Mouse (Mus musculus) MEL (cell line): ENCODE results near the gene Jmjd8. TPM values are rescaled to one million over a fixed set of nuclear protein-coding genes. Genes with fewer than 3 reads are reported as not detected.

Source experiments
- DNase-seq: peaks from one replicate; pipeline ENCODE4 v3.0.0; 2011; ENCODE audit warnings: low read depth, low spot score
- H3K27ac ChIP-seq: 2 replicates; pipeline ENCODE4 v1.5.1; 2012; ENCODE audit warnings: low read depth, mild to moderate bottlenecking, control low read depth, low read length, moderate library complexity; ENCODE audit not compliant: control insufficient read depth
- H3K27me3 ChIP-seq, 2 experiments: fragments of 150-350 bp in 1 of 2; sonication (generic) in 1 of 2; 2 replicates each; pipeline ENCODE4 v1.6.1; 2012; ENCODE audit warnings: low read length in 2 of 2, mild to moderate bottlenecking in 2 of 2, improper control_type of control experiment in 1 of 2, moderate library complexity in 1 of 2; ENCODE audit not compliant: insufficient read depth in 2 of 2, control insufficient read depth in 1 of 2
- H3K36me3 ChIP-seq, 2 experiments: 2 replicates each; pipeline ENCODE4 v1.6.1; 2012 to 2014; ENCODE audit warnings: low read length in 2 of 2, improper control_type of control experiment in 1 of 2, inconsistent platforms in 1 of 2, mild to moderate bottlenecking in 1 of 2; ENCODE audit not compliant: insufficient read depth in 2 of 2, control insufficient read depth in 1 of 2
- H3K4me1 ChIP-seq, 2 experiments: fragments of 150-350 bp in 1 of 2; sonication (generic) in 1 of 2; 2 replicates each; pipeline ENCODE4 v1.6.1; 2012; ENCODE audit warnings: low read length in 2 of 2, improper control_type of control experiment in 1 of 2, mild to moderate bottlenecking in 1 of 2; ENCODE audit not compliant: insufficient read depth in 2 of 2, control insufficient read depth in 1 of 2
- H3K4me3 ChIP-seq, 2 experiments: fragments of 150-350 bp in 1 of 2; sonication (generic) in 1 of 2; 2 replicates each; pipeline ENCODE4 v1.5.1; 2012; ENCODE audit warnings: low read depth in 2 of 2, low read length in 2 of 2, mild to moderate bottlenecking in 2 of 2, moderate library complexity in 2 of 2, control low read depth in 1 of 2, improper control_type of control experiment in 1 of 2; ENCODE audit not compliant: control insufficient read depth in 1 of 2, insufficient read depth in 1 of 2
- H3K79me2 ChIP-seq: 2 replicates; pipeline ENCODE4 v1.6.1; 2012; ENCODE audit warnings: mild to moderate bottlenecking, low read length, moderate library complexity; ENCODE audit not compliant: control insufficient read depth, poor library complexity, insufficient read depth
- H3K9ac ChIP-seq: 2 replicates; pipeline ENCODE4 v1.6.1; 2012; ENCODE audit warnings: low read depth, mild to moderate bottlenecking, control low read depth, low read length, moderate library complexity; ENCODE audit not compliant: control insufficient read depth, poor library complexity, severe bottlenecking
- H3K9me3 ChIP-seq: fragments of 150-350 bp; sonication (generic); replicated peaks from 2 replicates; pipeline ENCODE4 v1.6.1; 2012; ENCODE audit warnings: mild to moderate bottlenecking, low read length, improper control_type of control experiment, moderate library complexity; ENCODE audit not compliant: insufficient read depth
- CHD1 ChIP-seq: IDR thresholded peaks from 2 replicates; pipeline ENCODE4 v1.6.1; 2012; ENCODE audit warnings: low read depth, mild to moderate bottlenecking, inconsistent platforms, low read length, improper control_type of control experiment
- EP300 ChIP-seq, 2 experiments: IDR thresholded peaks; 2 replicates each; pipeline ENCODE4 v1.6.1; 2011; ENCODE audit warnings: improper control_type of control experiment in 2 of 2, low read length in 2 of 2, low read depth in 1 of 2, mild to moderate bottlenecking in 1 of 2
- ETS1 ChIP-seq: IDR thresholded peaks from 2 replicates; pipeline ENCODE4 v1.6.1; 2012; ENCODE audit warnings: low read depth, mild to moderate bottlenecking, inconsistent platforms, low read length, improper control_type of control experiment, moderate library complexity
- GABPA ChIP-seq: IDR thresholded peaks from 2 replicates; pipeline ENCODE4 v1.6.1; 2012; ENCODE audit warnings: low read depth, mild to moderate bottlenecking, inconsistent platforms, low read length, improper control_type of control experiment, moderate library complexity
- GATA1 ChIP-seq: IDR thresholded peaks from 2 replicates; pipeline ENCODE4 v1.6.1; 2011; ENCODE audit warnings: low read depth, low read length, improper control_type of control experiment
- HCFC1 ChIP-seq: IDR thresholded peaks from 2 replicates; pipeline ENCODE4 v1.6.1; 2012; ENCODE audit warnings: low read depth, mild to moderate bottlenecking, inconsistent platforms, low read length, improper control_type of control experiment, moderate library complexity
- MAZ ChIP-seq: IDR thresholded peaks from 2 replicates; pipeline ENCODE4 v1.6.1; 2012; ENCODE audit warnings: low read depth, mild to moderate bottlenecking, inconsistent platforms, low read length, improper control_type of control experiment
- MXI1 ChIP-seq: IDR thresholded peaks from 2 replicates; pipeline ENCODE4 v1.6.1; 2011; ENCODE audit warnings: mild to moderate bottlenecking, low read depth, low read length, improper control_type of control experiment
- NELFE ChIP-seq: IDR thresholded peaks from 2 replicates; pipeline ENCODE4 v1.6.1; 2011; ENCODE audit warnings: low read depth, low read length, improper control_type of control experiment
- NRF1 ChIP-seq: IDR thresholded peaks from 2 replicates; pipeline ENCODE4 v1.6.1; 2014; ENCODE audit warnings: low read depth, mild to moderate bottlenecking, inconsistent platforms, low read length, improper control_type of control experiment, moderate library complexity; ENCODE audit not compliant: poor library complexity, insufficient read depth, severe bottlenecking
- POLR2A ChIP-seq, 2 experiments: IDR thresholded peaks; 2 replicates each; pipeline ENCODE4 v1.6.1; 2011 to 2012; ENCODE audit warnings: low read length in 2 of 2, mild to moderate bottlenecking in 2 of 2, control low read depth in 1 of 2, improper control_type of control experiment in 1 of 2, low read depth in 1 of 2, moderate library complexity in 1 of 2; ENCODE audit not compliant: control insufficient read depth in 1 of 2, insufficient read depth in 1 of 2, poor library complexity in 1 of 2
- POLR2AphosphoS2 ChIP-seq: IDR thresholded peaks from 2 replicates; pipeline ENCODE4 v1.6.1; 2011; ENCODE audit warnings: low read length, improper control_type of control experiment
- POLR2AphosphoS5 ChIP-seq: IDR thresholded peaks from 2 replicates; pipeline ENCODE4 v1.6.1; 2012; ENCODE audit warnings: low read depth, borderline replicate concordance, mild to moderate bottlenecking, inconsistent platforms, low read length, moderate library complexity, mixed read lengths
- RCOR1 ChIP-seq: IDR thresholded peaks from 2 replicates; pipeline ENCODE4 v1.6.1; 2012; ENCODE audit warnings: low read depth, mild to moderate bottlenecking, inconsistent platforms, low read length, improper control_type of control experiment
- SMC3 ChIP-seq: IDR thresholded peaks from 2 replicates; pipeline ENCODE4 v1.6.1; 2011; ENCODE audit warnings: low read depth, low read length, improper control_type of control experiment
- TAL1 ChIP-seq: IDR thresholded peaks from 2 replicates; pipeline ENCODE4 v1.6.1; 2012; ENCODE audit warnings: mild to moderate bottlenecking, inconsistent platforms, low read length, moderate library complexity, mixed read lengths
- TBP ChIP-seq: IDR thresholded peaks from 2 replicates; pipeline ENCODE4 v1.8.0; 2011; ENCODE audit warnings: low read depth, low read length, improper control_type of control experiment
- TCF12 ChIP-seq: IDR thresholded peaks from 2 replicates; pipeline ENCODE4 v1.6.1; 2014; ENCODE audit warnings: low read depth, mild to moderate bottlenecking, inconsistent platforms, low read length, improper control_type of control experiment, moderate library complexity
- USF1 ChIP-seq: IDR thresholded peaks from 2 replicates; pipeline ENCODE4 v1.6.1; 2014; ENCODE audit warnings: low read depth, mild to moderate bottlenecking, inconsistent platforms, low read length, improper control_type of control experiment, moderate library complexity
- ZC3H11A ChIP-seq: IDR thresholded peaks from 2 replicates; pipeline ENCODE4 v1.6.1; 2012; ENCODE audit warnings: low read depth, mild to moderate bottlenecking, inconsistent platforms, low read length, improper control_type of control experiment
- ZNF384 ChIP-seq: IDR thresholded peaks from 2 replicates; pipeline ENCODE4 v1.6.1; 2012; ENCODE audit warnings: low read depth, mild to moderate bottlenecking, inconsistent platforms, low read length, improper control_type of control experiment
- polyA plus RNA-seq, 2 experiments: library from polyadenylated mRNA; stranded (reverse) in 1 of 2; unstranded in 1 of 2; fragments of >175 nt in 1 of 2; fragments of >200 nt in 1 of 2; gene quantifications; 2 replicates each; pipeline versions ENCODE4 v1.2.1 to v1.2.4; 2012; ENCODE audit warnings: low replicate concordance in 2 of 2, low read depth in 1 of 2; ENCODE audit not compliant: insufficient read length in 2 of 2, insufficient read depth in 1 of 2, missing spikeins in 1 of 2
- total RNA-seq: library from RNA; depleted of rRNA; stranded (reverse); fragments of 300-350 nt; gene quantifications from 2 replicates; pipeline ENCODE4 v1.2.3, GENCODE M21; 2012

Gene Jmjd8
- total and polyA plus RNA-seq, 3 experiments: 12.9 to 23.9 TPM; not detected in 1

- H3K27me3 ChIP-seq: peaks cover 3 to 4% of the 10 kb centered on the region in 2 experiments; a peak in 2 of 4 replicates
Measured at GRCm38 (mm10) chr17:25808028-25808427, 20.6 kb upstream of the Jmjd8 start.

GRCm38 (mm10) chr17:25808789-25809605 lies 19.7 kb upstream of the Jmjd8 start, which contains the start of gene Fbxl16:
Gene Fbxl16, plus strand, starts transcription at chr17:25809085.
- H3K79me2 ChIP-seq: no peaks in the 10 kb centered on the region
- no peak within 1 kb of the TSS for H3K4me3 ChIP-seq

More at GRCm38 (mm10) chr17:25808028-25808427, 20.6 kb upstream of the Jmjd8 start:
- Histone ChIP-seq H3K79me2 (no peaks in the 10 kb centered on the region), H3K4me3 (no peak overlapping the region), H3K9me3 (no peaks in the 10 kb centered on the region), H3K4me1 (peaks cover 0 to 8% of the 10 kb centered on the region in 2 experiments; a peak in 1 of 4 replicates), H3K36me3 (no peaks in the 10 kb centered on the region), H3K9ac (no peak overlapping the region), H3K27ac (no peak overlapping the region)
- TF ChIP-seq MXI1 (no peak), SMC3 (no peak), MAZ (no peak), HCFC1 (no peak), POLR2AphosphoS5 (no peak), EP300 (IDR thresholded peaks at IDR 0.05; ENCODE audit: low read depth in 1 of 2, low read length in 2 of 2) (no peak), TBP (no peak), GATA1 (no peak), ZC3H11A (no peak)
- DNase-seq: no peak

More at GRCm38 (mm10) chr17:25808789-25809605, 19.7 kb upstream of the Jmjd8 start, which contains the start of gene Fbxl16:
- H3K27me3 ChIP-seq: peaks cover 0 to 1% of the 10 kb centered on the region in 2 experiments; a peak in 1 of 4 replicates
- TF ChIP-seq TAL1 (no peak), NELFE (no peak), MAZ (no peak), GABPA (no peak), TBP (no peak), USF1 (no peak), RCOR1 (no peak), ZNF384 (no peak), ETS1 (no peak), NRF1 (no peak), SMC3 (no peak), POLR2AphosphoS2 (no peak), CHD1 (no peak), TCF12 (no peak), POLR2A (IDR thresholded peaks at IDR 0.05; ENCODE audit: control insufficient read depth in 1 of 2, insufficient read depth in 1 of 2, low read depth in 1 of 2, low read length in 2 of 2, poor library complexity in 1 of 2) (no peak)
- TF ChIP-seq, all 39 proteins: peak for 0
- Histone ChIP-seq H3K4me1 (peaks cover 0 to 8% of the 10 kb centered on the region in 2 experiments; a peak in 1 of 4 replicates), H3K27ac (no peak within 1 kb of the TSS), H3K9me3 (no peaks in the 10 kb centered on the region), H3K9ac (no peak within 1 kb of the TSS), H3K36me3 (no peaks in the 10 kb centered on the region)
- DNase-seq: no peak
